Mouse (Mus musculus) small intestine, adult 2 months (tissue): ENCODE results near the gene Gm28035.

Experiments
- CTCF ChIP-seq: fragments of 200-500 bp; IDR thresholded peaks from 2 replicates; pipeline ENCODE4 v1.5.1; 2012; ENCODE audit warnings: low read depth, mild to moderate bottlenecking, control low read depth, inconsistent platforms, low read length, moderate library complexity, mixed read lengths; ENCODE audit not compliant: insufficient replicate concordance, insufficient read length; ENCODE audit errors: extremely low read depth
- POLR2A ChIP-seq: fragments of 200-500 bp; IDR thresholded peaks from 2 replicates; pipeline ENCODE4 v1.6.1; 2012; ENCODE audit warnings: low read depth, mild to moderate bottlenecking, control low read depth, inconsistent platforms, low read length, moderate library complexity

DNA sequence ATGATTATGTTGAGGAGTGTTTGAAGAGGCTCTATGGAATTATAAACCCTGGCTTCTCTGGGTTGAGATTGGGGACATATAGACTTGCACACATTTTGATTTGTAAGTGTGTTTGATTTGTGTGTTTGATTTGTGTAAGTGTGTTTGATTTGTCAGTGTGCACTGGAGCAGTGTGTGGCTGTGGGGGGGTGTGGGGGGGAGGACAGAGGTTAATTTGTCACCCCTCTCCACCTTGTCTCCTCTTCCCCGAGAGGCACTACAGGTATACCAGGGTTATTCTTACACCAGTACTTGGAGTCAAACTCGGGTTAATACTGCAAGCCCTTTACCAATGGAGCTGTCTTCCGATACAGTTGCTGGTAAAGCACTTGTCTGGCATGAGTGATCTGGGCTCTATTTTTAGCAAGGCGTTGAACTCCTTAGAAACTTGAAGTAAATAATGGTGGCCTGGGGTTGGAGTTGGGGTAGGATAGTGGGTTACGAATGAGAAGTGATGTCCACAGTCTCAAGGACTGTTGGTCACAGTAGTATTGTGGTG is 39.9 kb upstream of the Gm28035 start:
- TF ChIP-seq CTCF, result no peak
- TF ChIP-seq POLR2A, result no peak
